Mouse (Mus musculus) large intestine, adult 2 months (tissue): ENCODE results near the gene Gpr68. TPM values are rescaled to one million over a fixed set of nuclear protein-coding genes. Genes with fewer than 3 reads are reported as not detected.

Source experiments
- DNase-seq: peaks from one replicate; pipeline ENCODE4 v3.0.0-alpha.2; 2012; ENCODE audit warnings: low read depth, low spot score
- WGBS: fragments of 180-500 bp; shearing (Covaris S2); methylation state at CpG from one replicate; pipeline ENCODE4 v1.1.7; 2018; 5-methylcytosine and 5-hydroxymethylcytosine counted together
- polyA plus RNA-seq: library from polyadenylated mRNA; depleted of rRNA; stranded (reverse); fragments of >200 nt; gene quantifications from 2 replicates; pipeline ENCODE4 v1.2.3, GENCODE M21; 2012

Gpr68 gene
- polyA plus RNA-seq, 1 experiment: 3.0 TPM

GRCm38 (mm10) chr12:100877936-100878335, 30.1 kb downstream of the Gpr68 start:
- DNase-seq: no peak
- 85% methylated on average over 6 of the region's 6 CpGs for WGBS

GRCm38 (mm10) chr12:100875960-100876359, 32.0 kb downstream of the Gpr68 start:
- 72% methylated on average over 6 of the region's 6 CpGs for WGBS
- no peak for DNase-seq

DNA sequence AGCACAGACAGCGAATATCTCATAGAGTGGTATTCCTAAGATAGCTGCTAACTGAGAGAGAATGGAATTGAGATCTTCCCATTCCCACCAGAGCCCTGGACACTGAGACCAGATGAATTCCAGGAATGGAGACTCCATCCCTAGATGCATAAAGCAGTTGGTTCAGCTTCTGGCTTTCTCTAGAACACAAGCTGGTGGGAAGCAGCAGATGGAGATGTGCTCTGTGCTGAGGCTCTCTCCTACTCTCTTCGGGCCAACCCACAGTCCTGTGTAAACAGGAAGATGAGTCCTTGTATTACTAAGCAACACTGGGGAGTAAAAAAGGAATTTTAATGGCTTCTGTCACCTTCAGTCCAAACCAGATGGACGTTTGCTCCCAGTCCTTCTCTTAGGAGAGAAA, 32.4 kb downstream of the Gpr68 start:
- DNase-seq: no peak
- WGBS: 47% methylated on average over 3 of the region's 3 CpGs

- 88% methylated on average over 3 of the region's 3 CpGs for WGBS
- no peak for DNase-seq
Measured at GRCm38 (mm10) chr12:100873612-100874011, 34.4 kb downstream of the Gpr68 start.

DNA sequence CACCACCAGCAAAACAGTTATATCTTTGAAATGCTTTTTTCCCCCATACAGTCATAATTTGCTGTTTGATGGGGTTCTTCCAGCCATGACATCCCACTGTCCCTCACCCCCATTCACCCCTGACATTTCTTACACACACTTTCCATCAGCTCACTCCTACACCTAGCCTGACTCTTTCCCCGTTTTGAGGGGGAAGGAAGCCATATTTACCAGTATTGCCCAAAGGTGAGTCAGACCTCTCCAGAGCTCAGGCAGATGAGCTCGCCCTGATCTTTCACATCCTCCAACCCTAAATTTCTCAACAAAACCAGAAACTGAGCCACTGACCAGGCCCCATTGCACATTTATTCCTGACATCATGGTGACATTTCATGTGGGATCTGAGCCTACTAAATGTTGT, 36.2 kb downstream of the Gpr68 start:
- DNase-seq: no peak
- 85% methylated on average over 2 of the region's 2 CpGs for WGBS

DNA sequence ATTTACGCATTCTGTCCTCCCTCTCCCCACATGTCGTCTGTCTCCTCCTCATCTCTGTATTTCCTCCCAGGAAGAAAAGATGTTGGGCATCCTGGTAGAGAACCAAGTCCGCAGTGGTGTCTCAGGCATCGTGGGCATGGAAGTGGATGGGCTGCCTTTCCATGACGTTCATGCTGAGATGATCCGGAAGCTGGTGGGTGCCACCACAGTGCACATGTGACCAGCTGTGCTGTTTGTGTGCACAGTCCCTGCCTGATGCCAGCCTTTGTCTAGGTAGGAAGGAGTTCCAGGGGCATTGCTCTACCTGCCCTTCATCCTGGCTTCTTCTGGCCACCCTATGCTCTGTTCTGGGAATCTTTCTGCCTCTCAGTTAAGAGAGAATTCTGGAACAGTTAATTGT, 36.8 kb downstream of the Gpr68 start:
- WGBS: 94% methylated on average over 6 of the region's 6 CpGs

GRCm38 (mm10) chr12:100868049-100868622, 39.9 kb downstream of the Gpr68 start:
- 77% methylated on average over 4 of the region's 4 CpGs for WGBS

More for the DNA sequence above, 36.8 kb downstream of the Gpr68 start:
- DNase-seq: no peak

GRCm38 (mm10) chr12:100867097-100867496, 40.9 kb downstream of the Gpr68 start:
- no peak for DNase-seq
- 88% methylated on average over 8 of the region's 8 CpGs for WGBS

More at GRCm38 (mm10) chr12:100868049-100868622, 39.9 kb downstream of the Gpr68 start:
- DNase-seq: no peak

DNA sequence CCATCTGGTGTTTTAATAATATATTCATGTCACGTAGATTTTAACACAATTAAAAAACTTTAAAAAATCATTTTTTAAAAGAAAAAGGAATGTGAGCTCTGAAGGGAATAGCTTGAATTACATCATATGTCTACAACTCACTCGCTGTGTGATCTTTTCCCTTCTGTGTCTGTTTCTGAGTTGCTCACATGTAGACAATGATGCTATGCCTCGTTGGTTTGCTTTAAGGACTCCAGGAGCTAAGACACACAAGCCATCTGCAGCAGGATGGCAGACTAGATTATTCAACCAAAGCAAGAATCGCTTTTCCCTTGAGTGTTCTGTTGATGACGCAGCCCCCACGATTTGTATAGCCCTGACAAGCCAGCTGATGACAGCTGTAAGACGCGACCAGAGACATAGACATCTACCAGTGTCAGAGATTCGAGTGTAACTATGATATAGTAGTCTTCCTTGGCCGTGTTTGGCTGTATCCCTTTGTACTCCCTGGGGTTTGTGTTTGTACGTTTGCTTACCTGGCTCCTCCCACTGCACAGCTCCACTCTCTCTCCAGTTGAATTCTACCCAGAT, 42.4 kb downstream of the Gpr68 start:
- no peak for DNase-seq
- 73% methylated on average over 11 of the region's 11 CpGs for WGBS

DNA sequence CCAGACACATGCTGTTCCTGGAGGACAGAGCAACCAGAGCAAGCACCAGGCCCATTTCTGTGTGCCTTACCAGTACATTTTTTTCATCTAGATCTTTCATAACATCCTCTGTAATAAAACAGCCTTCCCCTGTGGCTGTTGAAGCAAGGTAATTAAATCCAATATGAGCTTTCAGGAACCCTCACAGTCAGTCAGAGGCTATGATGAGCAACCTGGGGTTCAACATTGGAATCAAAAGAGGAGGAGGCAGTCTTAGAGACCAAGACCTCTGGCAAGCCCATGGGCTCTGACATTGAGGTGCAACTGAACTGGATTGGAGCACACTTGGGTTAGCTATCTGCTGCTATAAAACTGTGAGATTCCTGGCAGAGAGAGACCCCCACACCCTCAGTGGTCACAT, 42.9 kb downstream of the Gpr68 start:
- no peak for DNase-seq

- WGBS: 21% methylated on average over 3 of the region's 3 CpGs
Measured at GRCm38 (mm10) chr12:100862856-100863446, 45.0 kb downstream of the Gpr68 start.

GRCm38 (mm10) chr12:100862272-100862671, 45.7 kb downstream of the Gpr68 start:
- DNase-seq: no peak
- 41% methylated on average over 3 of the region's 3 CpGs for WGBS

More at GRCm38 (mm10) chr12:100862856-100863446, 45.0 kb downstream of the Gpr68 start:
- peak; percentile 86 for DNase-seq

DNA sequence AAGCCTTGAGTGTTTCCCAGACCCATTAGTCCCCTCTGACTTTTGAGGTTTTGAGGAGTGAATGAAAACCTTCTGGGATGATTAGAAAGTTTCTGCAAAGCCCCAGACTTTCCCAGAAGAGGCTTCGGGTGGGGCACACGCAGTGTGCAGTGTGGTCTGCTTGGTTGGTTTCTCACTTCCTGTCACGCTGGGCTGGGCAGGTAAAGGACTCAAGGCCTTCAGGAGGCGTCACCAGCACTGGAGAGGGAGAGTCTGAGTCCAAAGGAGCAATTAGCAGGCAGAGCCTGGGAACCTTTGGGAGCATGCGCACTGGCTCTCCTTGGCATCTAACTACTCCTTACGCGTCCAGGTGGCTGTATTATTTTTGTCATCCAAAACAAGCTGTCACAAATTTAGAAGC, 50.2 kb downstream of the Gpr68 start:
- whole genome bisulfite sequencing: 36% methylated on average over 7 of the region's 7 CpGs
- peak; percentile 75 for DNase-seq

DNA sequence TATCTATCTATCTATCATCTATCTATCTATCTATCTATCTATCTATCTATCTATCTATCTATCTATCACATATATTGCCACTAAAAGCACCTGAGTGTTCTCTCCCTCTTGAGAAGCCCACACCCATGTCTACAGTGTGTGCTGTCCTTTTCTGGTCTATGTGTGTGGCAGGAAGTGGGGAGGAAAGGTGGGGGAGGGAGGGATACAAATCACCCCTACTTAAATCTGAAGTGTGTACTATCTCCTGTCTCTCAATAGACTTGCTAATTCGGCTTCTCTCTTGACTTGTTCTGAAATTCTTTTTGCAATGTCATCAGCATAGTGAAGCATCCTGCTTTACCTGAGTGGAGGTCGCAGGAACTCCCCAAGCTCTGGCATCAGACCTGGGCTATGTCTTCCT, 51.7 kb downstream of the Gpr68 start:
- 86% methylated on average over 2 of the region's 2 CpGs for WGBS
- no peak for DNase-seq

- no peak for DNase-seq
- 93% methylated on average over 3 of the region's 3 CpGs for WGBS
Measured at GRCm38 (mm10) chr12:100852370-100852769, 55.6 kb downstream of the Gpr68 start.

- no peak for DNase-seq
Measured at GRCm38 (mm10) chr12:100849421-100850138, 58.4 kb downstream of the Gpr68 start.

GRCm38 (mm10) chr12:100847437-100848080, 60.4 kb downstream of the Gpr68 start:
- WGBS: 71% methylated on average over 11 of the region's 11 CpGs

More at GRCm38 (mm10) chr12:100849421-100850138, 58.4 kb downstream of the Gpr68 start:
- 80% methylated on average over 7 of the region's 7 CpGs for WGBS

GRCm38 (mm10) chr12:100846566-100846965, 61.4 kb downstream of the Gpr68 start:
- DNase-seq: no peak
- WGBS: 69% methylated on average over 1 of the region's 1 CpGs

More at GRCm38 (mm10) chr12:100847437-100848080, 60.4 kb downstream of the Gpr68 start:
- no peak for DNase-seq

GRCm38 (mm10) chr12:100845829-100846228, 62.2 kb downstream of the Gpr68 start:
- DNase-seq: no peak
- WGBS: 47% methylated on average over 2 of the region's 2 CpGs

DNA sequence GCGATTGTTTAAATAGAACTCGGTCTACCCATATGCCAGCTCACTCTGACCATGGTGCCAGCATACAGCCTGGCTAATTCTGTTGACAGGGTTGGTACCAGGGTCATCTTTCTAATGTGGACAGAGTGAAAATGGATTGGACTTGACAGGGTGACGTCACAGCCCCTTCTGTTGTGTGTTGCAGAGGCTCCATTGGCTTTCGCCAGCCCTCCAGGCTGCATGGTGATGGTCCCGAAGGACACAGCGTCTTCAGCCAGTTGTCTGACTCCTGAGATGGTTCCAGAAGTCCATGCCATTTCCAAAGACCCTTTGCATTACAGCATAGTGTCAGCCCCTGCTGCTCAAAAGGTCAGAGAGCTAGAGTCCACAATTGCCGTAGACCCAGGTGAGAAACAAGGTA, 63.5 kb downstream of the Gpr68 start:
- DNase-seq: no peak
- WGBS: 90% methylated on average over 7 of the region's 7 CpGs
